Comparison of ENCODE assay signal across 9 mouse cellular contexts in the genomic region with DNA sequence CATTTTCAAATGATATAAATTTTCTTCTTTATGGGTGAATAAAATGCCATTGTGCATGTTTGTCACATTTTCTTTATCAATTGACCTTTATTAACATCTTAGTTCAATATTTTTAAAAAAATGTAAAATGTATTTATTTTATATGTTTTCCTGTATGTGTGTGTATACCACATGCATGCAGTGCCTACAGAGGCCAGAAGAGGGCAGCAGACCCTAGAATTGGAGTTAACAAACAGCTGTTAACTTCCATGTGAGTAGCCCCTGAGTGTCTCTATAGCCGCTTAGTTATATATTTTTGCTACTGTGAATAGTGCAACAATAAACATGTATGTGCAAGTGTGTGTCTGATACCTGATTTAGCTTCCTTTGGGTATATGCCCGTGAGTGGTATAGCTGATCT. TPM values are rescaled to one million over a fixed set of nuclear protein-coding genes. Genes with fewer than 3 reads are reported as not detected.
DNase-seq lines count a peak whose midpoint lies in the region; ATAC-seq and TF ChIP-seq lines count a peak whose summit lies in the region.
"Had no signal": no experiment of that assay in that cellular context is flagged by ENCODE, and none has a peak within 500 bp of the region (broad histone marks: within the 10 kb centered on the region; RNA-seq: fewer than 3 reads in every experiment).

No protein-coding gene starts in this region.

- no peaks in the 10 kb centered on the region for H3K27me3 ChIP-seq in limb, embryonic 11.5 days (ENCODE audit: control insufficient read depth, insufficient read depth, low read length)
- H3K27me3 ChIP-seq in heart, embryonic 12.5 days (replicated peaks), result no peaks in the 10 kb centered on the region

- peak; percentile 25 for DNase-seq in adrenal gland, postnatal 10 days
- no peak for DNase-seq in adrenal gland, adult 2 months
- no peak for DNase-seq in layer of hippocampus, adult 2 months (ENCODE audit: low spot score in 2 of 2)
- no peak for DNase-seq in layer of hippocampus, adult 9-10 months (ENCODE audit: low spot score)
- DNase-seq in NIH3T3 (ENCODE audit: low read depth), result peak; percentile 40
- DNase-seq in limb, embryonic 11.5 days (ENCODE audit: low spot score), result peak; percentile 38
- peak; percentile 63 for DNase-seq in thymus, postnatal 4 days

- H3K27ac ChIP-seq in layer of hippocampus, adult 2 months, result no peak overlapping the region
- no peak overlapping the region for H3K27ac ChIP-seq in limb, embryonic 11.5 days (replicated peaks; ENCODE audit: low read depth, low read length)
- no peak overlapping the region for H3K27ac ChIP-seq in heart, embryonic 12.5 days (ENCODE audit: poor library complexity, severe bottlenecking)

- H3K36me3 ChIP-seq in limb, embryonic 11.5 days (ENCODE audit: control insufficient read depth, insufficient read depth, low read length), result 0 out of 2 replicates have a peak, but pooled peaks cover 2% of the 10 kb centered on the region
- 0 out of 2 replicates have a peak, but pooled peaks cover 2% of the 10 kb centered on the region for H3K36me3 ChIP-seq in heart, embryonic 12.5 days

- no peak overlapping the region for H3K9ac ChIP-seq in limb, embryonic 11.5 days (ENCODE audit: low read length)
- H3K9ac ChIP-seq in heart, embryonic 12.5 days, result no peak overlapping the region

- H3K4me3 ChIP-seq in layer of hippocampus, adult 2 months, result no peak overlapping the region
- H3K4me3 ChIP-seq in limb, embryonic 11.5 days (ENCODE audit: low read depth, low read length), result no peak overlapping the region
- no peak overlapping the region for H3K4me3 ChIP-seq in heart, embryonic 12.5 days
- H3K4me3 ChIP-seq: erythroblast, embryonic 14.5 days had no signal

- H3K4me2 ChIP-seq in limb, embryonic 11.5 days (ENCODE audit: low read depth, severe bottlenecking), result no peak overlapping the region
- no peak overlapping the region for H3K4me2 ChIP-seq in heart, embryonic 12.5 days

- ATAC-seq in limb, embryonic 11.5 days (ENCODE audit: insufficient number of reproducible peaks, low FRiP score, low TSS enrichment, low read depth), result no peak
- ATAC-seq in heart, embryonic 12.5 days (ENCODE audit: insufficient number of reproducible peaks, low FRiP score), result no peak

- WGBS in limb, embryonic 11.5 days, result 92% methylated on average over 2 of the region's 2 CpGs
- 93% methylated on average over 2 of the region's 2 CpGs for whole genome bisulfite sequencing in heart, embryonic 12.5 days

- peak; percentile 74 for TF ChIP-seq CTCF in layer of hippocampus, adult 2 months (conservative IDR thresholded peaks at IDR 0.05)

- H3K9me3 ChIP-seq in limb, embryonic 11.5 days (ENCODE audit: control insufficient read depth, low read length), result no peaks in the 10 kb centered on the region
- no peaks in the 10 kb centered on the region for H3K9me3 ChIP-seq in heart, embryonic 12.5 days (replicated peaks)

- no peaks in the 10 kb centered on the region for H3K4me1 ChIP-seq in limb, embryonic 11.5 days (ENCODE audit: control insufficient read depth, insufficient read depth, low read length)
- no peaks in the 10 kb centered on the region for H3K4me1 ChIP-seq in heart, embryonic 12.5 days (replicated peaks)

RNA-seq across cellular contexts. Expression of a gene that starts 25.4 kb away (rescaled TPM):
- total RNA-seq in adrenal gland, postnatal 10 days (2021), result 1 to 10 TPM; 4.8 to 8.3 TPM
- total RNA-seq in adrenal gland, adult 2 months (2021), result 1 to 10 TPM; 2.2 to 3.5 TPM
- polyA plus RNA-seq in adrenal gland, adult 2 months (2012; rRNA removed), result 0.25 TPM in 2 replicates
- total RNA-seq in layer of hippocampus, adult 2 months (2021), result under 1 TPM; 0.23 to 0.42 TPM
- 36.4 and 37.9 TPM in 2 replicates for polyA plus RNA-seq in limb, embryonic 11.5 days (2014; fragmentation: Nextera tagmentation; extraction: Ambion mirVana)
- 23.2 and 28.6 TPM in 2 replicates for polyA plus RNA-seq in heart, embryonic 12.5 days (2016; fragmentation: Nextera tagmentation; extraction: Ambion mirVana)

RNA-seq across cellular contexts. Expression of a gene that starts 38.3 kb away (rescaled TPM):
- total RNA-seq in adrenal gland, postnatal 10 days (2021), result 100 to 1,000 TPM in 1 of 2 experiments, 10 to 100 TPM in 1; 71.2 to 120 TPM
- total RNA-seq in adrenal gland, adult 2 months (2021), result 100 to 1,000 TPM; 189 to 314 TPM
- polyA plus RNA-seq in adrenal gland, adult 2 months (2012; rRNA removed), result 122 and 133 TPM in 2 replicates
- 10 to 100 TPM; 47.1 to 53.0 TPM for total RNA-seq in layer of hippocampus, adult 2 months (2021)
- 6.5 and 7.3 TPM in 2 replicates for polyA plus RNA-seq in limb, embryonic 11.5 days (2014; fragmentation: Nextera tagmentation; extraction: Ambion mirVana)
- 6.2 and 6.6 TPM in 2 replicates for polyA plus RNA-seq in heart, embryonic 12.5 days (2016; fragmentation: Nextera tagmentation; extraction: Ambion mirVana)
- polyA plus RNA-seq: erythroblast, embryonic 14.5 days had no signal

RNA-seq across cellular contexts. Expression of a gene that starts 56.5 kb away (rescaled TPM):
- total RNA-seq in adrenal gland, postnatal 10 days (2021), result 10 to 100 TPM; 31.2 to 35.7 TPM
- 10 to 100 TPM; 35.7 to 48.7 TPM for total RNA-seq in adrenal gland, adult 2 months (2021)
- 5.2 and 6.3 TPM in 2 replicates for polyA plus RNA-seq in adrenal gland, adult 2 months (2012; rRNA removed)
- 1 to 10 TPM; 8.0 to 8.3 TPM for total RNA-seq in layer of hippocampus, adult 2 months (2021)
- 11.6 and 11.8 TPM in 2 replicates for polyA plus RNA-seq in limb, embryonic 11.5 days (2014; fragmentation: Nextera tagmentation; extraction: Ambion mirVana)
- 35.8 and 37.6 TPM in 2 replicates for polyA plus RNA-seq in heart, embryonic 12.5 days (2016; fragmentation: Nextera tagmentation; extraction: Ambion mirVana)

Comparison
In these comparisons a context has a peak if more than half of its experiments do, and no peak if none do; other contexts are left out.
1. DNase-seq: peak in adrenal gland, postnatal 10 days (single experiment), NIH3T3 (single experiment), limb, embryonic 11.5 days (single experiment) and thymus, postnatal 4 days (single experiment); none in adrenal gland, adult 2 months (single experiment), layer of hippocampus, adult 2 months (0 of 2) and layer of hippocampus, adult 9-10 months (single experiment).